ENCODE assay signal across 10 mouse cellular contexts in the genomic region with DNA sequence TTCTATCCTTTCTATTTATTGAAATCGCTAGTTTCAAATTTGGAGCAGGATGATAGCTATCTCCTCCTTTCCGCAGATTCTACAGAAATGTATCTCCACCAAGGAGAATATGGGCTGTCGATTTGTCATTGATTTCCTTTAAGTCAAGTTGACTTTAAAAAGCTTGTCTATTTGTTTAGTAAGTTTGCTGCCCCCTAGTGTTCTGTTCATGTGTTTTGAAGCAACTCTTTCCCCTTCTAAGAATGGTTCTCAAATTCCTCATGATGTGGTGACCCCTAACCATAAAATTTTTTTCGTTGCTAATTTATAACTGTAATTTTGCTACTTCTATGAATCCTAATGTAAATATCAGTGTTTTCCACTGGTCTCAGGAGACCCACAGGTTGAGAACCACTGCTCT.
DNase-seq lines count a peak whose midpoint lies in the region; ATAC-seq and TF ChIP-seq lines count a peak whose summit lies in the region.
"Had no signal": no experiment of that assay in that cellular context is flagged by ENCODE, and none has a peak within 500 bp of the region (broad histone marks: within the 10 kb centered on the region; RNA-seq: fewer than 3 reads in every experiment).

No protein-coding gene starts in this region.

- DNase-seq in cerebellum, postnatal 14 days = peak; percentile 66 to 68
- no peak for DNase-seq in cerebellum, postnatal 4 days (ENCODE audit: low spot score in 2 of 2)
- DNase-seq in left cerebral cortex, adult 2 months (ENCODE audit: extremely low spot score in 1 of 2, low spot score in 2 of 2) = no peak
- no peak for DNase-seq in left cerebral cortex, adult 8-10 months (ENCODE audit: low spot score in 2 of 2)
- DNase-seq in ES-CJ7 (ENCODE audit: low read depth, low spot score) = peak; percentile 76
- peak; percentile 73 for DNase-seq in lung, postnatal 0 days (ENCODE audit: low spot score)
- DNase-seq in layer of hippocampus, adult 8-10 months (ENCODE audit: low spot score in 2 of 2) = no peak
- no peak for DNase-seq in right cerebral cortex, postnatal 14 days
- DNase-seq: left cerebral cortex, postnatal 4 days had no signal

- 43% methylated on average over 4 of the region's 4 CpGs for WGBS in lung, postnatal 0 days

- intact Hi-C loops in left cerebral cortex, adult 2 months (cut with DNase I) = loop anchor here (1.0 to 10.0 kb wide), 4 partner anchors 153 to 426 kb away; no protein-coding TSS in a partner anchor

- H3K9ac ChIP-seq in lung, postnatal 0 days (replicated peaks; ENCODE audit: low read depth) = no peak overlapping the region
- H3K9ac ChIP-seq: neural tube, embryonic 13.5 days had no signal

- no peak overlapping the region for H3K27ac ChIP-seq in left cerebral cortex, adult 2 months
- H3K27ac ChIP-seq in lung, postnatal 0 days (ENCODE audit: low read length) = no peak overlapping the region
- H3K27ac ChIP-seq: neural tube, embryonic 13.5 days had no signal

- no peak overlapping the region for H3K4me3 ChIP-seq in left cerebral cortex, adult 2 months
- H3K4me3 ChIP-seq in lung, postnatal 0 days (ENCODE audit: low read depth, low read length) = no peak overlapping the region
- H3K4me3 ChIP-seq: neural tube, embryonic 13.5 days had no signal

- no peak for ATAC-seq in lung, postnatal 0 days

- H3K9me3 ChIP-seq in lung, postnatal 0 days (ENCODE audit: low read length) = no peaks in the 10 kb centered on the region
- H3K9me3 ChIP-seq: neural tube, embryonic 13.5 days had no signal

- no peaks in the 10 kb centered on the region for H3K36me3 ChIP-seq in lung, postnatal 0 days (ENCODE audit: insufficient read depth, low read length)

- TF ChIP-seq EP300 in lung, postnatal 0 days (IDR thresholded peaks at IDR 0.05) = no peak

- H3K4me1 ChIP-seq in lung, postnatal 0 days (ENCODE audit: insufficient read depth, low read depth, low read length) = no peaks in the 10 kb centered on the region
- H3K4me1 ChIP-seq: neural tube, embryonic 13.5 days had no signal

- H3K4me2 ChIP-seq in lung, postnatal 0 days (replicated peaks; ENCODE audit: low read depth, low read length) = no peak overlapping the region
- H3K4me2 ChIP-seq: neural tube, embryonic 13.5 days had no signal

- H3K27me3 ChIP-seq in lung, postnatal 0 days (replicated peaks; ENCODE audit: insufficient read depth, low read length) = no peaks in the 10 kb centered on the region
- H3K27me3 ChIP-seq: neural tube, embryonic 13.5 days had no signal

- peak; percentile 66 for TF ChIP-seq CTCF in left cerebral cortex, adult 2 months (IDR thresholded peaks at IDR 0.05)
- peak; percentile 67 for TF ChIP-seq CTCF in lung, postnatal 0 days (IDR thresholded peaks at IDR 0.05)

Comparison
In these comparisons a context has a peak if more than half of its experiments do, and no peak if none do; other contexts are left out.
1. DNase-seq: peak in cerebellum, postnatal 14 days (2 of 2), ES-CJ7 (single experiment) and lung, postnatal 0 days (single experiment); none in cerebellum, postnatal 4 days (0 of 2), left cerebral cortex, adult 2 months (0 of 2), left cerebral cortex, adult 8-10 months (0 of 2), layer of hippocampus, adult 8-10 months (0 of 2) and right cerebral cortex, postnatal 14 days (single experiment).